Mouse (Mus musculus) CH12F3 (cell line): Measurements from ENCODE around the gene Fezf1.

ENCODE experiments used
- in situ Hi-C: fragments of 300-500 bp; cut with MboI; formaldehyde crosslinking; loops from 2 replicates; pipeline ENCODE4 v1.14.3; 2020; ENCODE audit warnings: low sequenced_read_pairs

Gene Fezf1

GRCm38 (mm10) chr6:23247512-23248312 lies 450 bp downstream of the Fezf1 start:
- in situ Hi-C loops: no loop called here

DNA sequence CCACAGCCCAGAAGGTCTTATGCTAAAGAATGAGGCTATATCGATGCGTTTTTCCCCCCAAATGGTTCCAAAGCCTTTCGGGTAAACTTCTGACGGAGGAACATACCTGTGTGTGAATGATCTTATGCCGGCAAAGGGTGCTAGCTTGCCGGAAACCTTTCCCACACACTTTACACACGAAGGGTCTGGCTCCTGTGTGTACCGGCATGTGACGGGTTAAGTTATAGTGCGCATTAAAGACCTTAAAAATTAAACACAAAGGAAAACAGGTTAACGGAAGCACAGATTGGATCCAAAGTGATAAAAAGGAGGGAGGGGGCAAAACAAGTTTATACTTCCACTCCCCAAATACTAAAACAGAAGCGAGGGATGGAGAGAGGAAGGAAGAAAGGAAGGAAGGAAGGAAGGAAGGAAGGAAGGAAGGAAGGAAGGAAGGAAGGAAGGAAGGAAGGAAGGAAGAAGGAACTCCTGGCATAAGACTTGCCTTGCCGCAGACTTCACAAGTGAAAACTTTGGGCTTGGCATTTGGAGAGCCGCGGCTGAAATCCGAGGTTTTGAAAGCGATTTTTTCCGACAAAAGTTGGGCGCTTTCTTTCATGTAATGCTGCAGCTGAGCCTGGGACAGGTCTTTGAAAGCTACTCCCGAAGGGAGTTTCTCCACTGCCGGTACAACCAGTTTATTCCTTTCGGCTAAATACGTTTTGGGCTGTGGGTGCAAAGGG lies 1.2 kb downstream of the Fezf1 start:
- in situ Hi-C loops: no loop called here

GRCm38 (mm10) chr6:23246061-23246789 lies 1.9 kb downstream of the Fezf1 start:
- in situ Hi-C loops: no loop called here

DNA sequence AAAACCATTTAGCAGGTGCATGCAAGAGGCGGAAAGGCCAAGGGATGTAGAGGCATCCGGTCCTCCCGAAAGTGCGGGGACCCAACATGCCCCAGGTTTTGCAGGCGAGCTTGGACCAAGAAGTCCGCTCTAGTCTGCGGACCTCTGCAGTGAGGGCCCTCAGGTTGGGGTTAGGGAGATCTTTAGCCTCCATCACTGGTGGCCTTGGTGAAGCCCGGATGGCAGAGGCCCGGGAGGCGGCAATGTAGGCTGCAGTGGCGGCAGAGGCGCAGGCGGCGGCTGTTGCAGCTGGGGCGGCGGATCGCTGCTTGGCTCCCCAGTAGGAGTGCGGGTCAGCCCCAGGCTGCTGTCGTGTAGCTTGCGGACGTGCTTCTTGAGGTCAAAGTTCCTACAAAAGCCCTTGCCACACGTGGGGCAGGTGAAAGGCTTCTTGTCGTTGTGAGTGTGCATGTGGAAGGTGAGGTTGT lies 2.6 kb downstream of the Fezf1 start:
- in situ Hi-C loops: no loop called here

DNA sequence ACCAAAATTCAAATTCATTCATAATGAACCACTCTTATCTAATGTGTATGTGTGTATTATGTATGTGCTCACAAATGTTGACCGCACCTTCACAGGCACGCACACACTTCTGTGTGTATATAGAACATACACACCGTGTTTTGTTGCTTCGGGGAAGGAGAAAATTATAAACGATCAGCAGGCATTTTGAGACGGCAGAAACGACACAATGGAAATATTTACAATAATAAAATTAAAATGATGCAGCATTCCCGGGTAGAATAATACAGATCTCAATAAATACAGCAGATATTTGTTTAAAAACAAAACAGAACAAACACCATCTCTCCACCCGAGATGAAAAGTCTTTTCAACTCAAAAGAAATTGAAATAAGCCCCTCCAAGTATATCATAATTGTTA lies 3.0 kb downstream of the Fezf1 start:
- in situ Hi-C loops: no loop called here

DNA sequence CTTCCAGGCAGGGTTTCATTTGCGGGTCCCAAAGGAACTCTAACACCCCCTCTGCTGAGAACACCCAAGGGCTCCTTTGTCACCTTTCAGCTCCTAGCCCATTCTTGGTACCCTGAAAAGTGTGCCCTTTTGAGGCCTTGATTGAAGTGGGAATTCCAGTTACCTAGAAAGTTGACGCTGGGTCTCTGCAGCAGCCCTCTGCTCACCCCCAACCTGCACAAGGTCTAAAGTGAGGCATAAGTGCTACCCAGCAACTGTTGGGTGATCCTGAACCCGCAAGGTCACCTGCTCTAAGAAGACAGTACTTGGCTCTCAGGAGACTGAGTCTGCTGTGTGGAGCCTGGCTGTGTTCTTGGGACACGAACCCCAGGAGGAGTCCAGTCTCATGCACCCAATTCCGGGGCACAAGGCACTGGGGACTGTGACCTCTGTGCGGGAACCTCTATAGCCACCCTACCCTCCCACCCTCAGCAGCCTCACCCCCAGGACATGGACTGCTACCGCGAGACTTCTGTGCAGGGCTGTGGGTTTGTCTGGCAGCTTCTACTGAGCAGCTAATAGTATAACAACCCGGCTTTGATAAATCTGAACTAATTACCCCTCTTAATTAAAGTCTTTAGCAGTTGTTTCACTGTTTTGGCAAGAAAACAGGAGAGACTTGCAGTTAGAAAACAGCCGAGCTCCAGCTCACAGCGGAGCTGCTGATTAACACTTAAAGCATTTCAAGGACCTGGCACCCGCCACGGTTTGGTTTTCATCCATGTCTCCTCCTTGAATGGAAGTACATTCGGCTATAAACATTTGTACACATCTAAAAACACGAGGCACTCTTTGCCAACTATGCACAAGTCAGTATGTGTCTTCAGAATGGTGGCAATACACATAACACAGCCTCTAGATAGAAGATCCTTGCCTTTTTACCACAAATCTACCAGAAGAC lies 4.1 kb downstream of the Fezf1 start:
- in situ Hi-C loops: no loop called here

DNA sequence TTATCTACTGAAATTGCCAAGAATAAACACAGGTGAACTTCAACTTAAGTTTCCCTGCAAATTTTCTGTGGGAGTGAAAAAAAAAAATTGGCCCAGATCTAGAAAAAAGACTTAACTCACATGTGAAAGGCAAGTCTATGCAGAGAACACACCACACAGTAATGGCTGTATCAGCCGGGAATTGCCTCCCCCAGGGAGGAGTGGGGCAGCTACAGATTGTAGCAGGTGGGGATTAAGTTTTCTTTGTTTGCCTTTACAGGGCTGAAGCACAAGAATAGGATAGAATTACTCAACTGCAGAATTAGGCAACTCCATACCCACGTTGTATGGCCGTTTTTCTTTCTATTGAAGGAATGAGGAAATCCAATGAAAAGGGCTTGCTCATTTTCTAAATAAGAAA lies 36.7 kb downstream of the Fezf1 start:
- in situ Hi-C loops: no loop called here

DNA sequence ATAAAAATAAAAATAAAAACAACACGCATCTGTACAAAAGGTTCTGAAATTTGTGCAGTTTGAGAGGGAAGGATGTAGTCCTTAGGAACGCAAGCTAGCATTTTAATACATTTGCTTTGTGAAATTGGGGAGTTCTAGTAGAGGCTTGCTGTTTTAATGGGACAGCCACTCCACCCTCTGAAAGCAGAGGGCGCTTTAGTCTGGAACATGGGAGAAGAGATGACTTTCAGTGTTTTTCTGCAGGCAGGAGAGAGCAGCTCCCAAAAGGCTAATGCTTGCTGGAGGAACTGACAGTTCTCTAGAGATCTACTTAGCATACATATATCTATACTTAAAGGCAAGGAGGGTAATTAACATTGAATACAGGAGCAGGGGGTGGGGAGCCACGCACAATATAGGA lies 40.4 kb downstream of the Fezf1 start:
- in situ Hi-C loops: no loop called here

DNA sequence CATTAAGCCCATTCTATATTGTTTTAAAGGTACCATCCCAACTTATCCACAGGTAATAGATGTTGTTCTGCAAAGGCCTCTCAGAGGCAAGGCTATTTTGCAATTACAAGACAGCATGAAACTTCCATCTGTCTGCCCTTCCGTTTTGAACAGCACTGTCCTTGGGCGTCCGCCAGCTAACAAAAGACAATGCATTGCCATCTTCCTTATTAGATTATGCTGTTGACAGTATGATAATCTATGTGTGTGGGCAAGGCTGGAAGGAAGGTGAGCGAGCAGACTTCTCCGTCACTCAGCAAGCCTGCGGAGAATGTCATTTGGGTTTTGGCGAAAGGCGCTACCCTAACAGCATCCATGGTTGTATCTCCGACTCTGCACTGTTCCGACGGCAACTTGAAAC lies 45.5 kb downstream of the Fezf1 start:
- in situ Hi-C loops: no loop called here
